Mouse (Mus musculus) limb, embryonic 14.5 days (tissue): ENCODE measurements around the gene Spag6. TPM values are rescaled to one million over a fixed set of nuclear protein-coding genes. Genes with fewer than 3 reads are reported as not detected.

ENCODE experiments used
- ATAC-seq: fragments of 200-750 bp; cut with Nextera tagmentation; 2 replicates; pipeline ENCODE4 v1.8.0; 2017; ENCODE audit warnings: low read depth, moderate number of reproducible peaks, moderate TSS enrichment; ENCODE audit not compliant: low FRiP score
- DNase-seq: peaks from one replicate; pipeline ENCODE4 v3.0.0-alpha.2; 2015; ENCODE audit warnings: low spot score
- H3K27ac ChIP-seq: fragments of 300-500 bp; sonication (generic); replicated peaks from 2 replicates; pipeline ENCODE4 v1.5.1; 2014; ENCODE audit warnings: low read depth, mild to moderate bottlenecking, low read length, moderate library complexity, mixed read lengths
- H3K27me3 ChIP-seq: fragments of 300-500 bp; sonication (generic); 2 replicates; pipeline ENCODE4 v1.6.1; 2014; ENCODE audit warnings: low read length, mixed read lengths; ENCODE audit not compliant: control insufficient read depth, insufficient read depth
- H3K36me3 ChIP-seq: fragments of 300-500 bp; sonication (generic); 2 replicates; pipeline ENCODE4 v1.6.1; 2014; ENCODE audit warnings: mild to moderate bottlenecking, low read length, moderate library complexity, mixed read lengths; ENCODE audit not compliant: control insufficient read depth, insufficient read depth
- H3K4me1 ChIP-seq: fragments of 300-500 bp; sonication (generic); 2 replicates; pipeline ENCODE4 v1.6.1; 2014; ENCODE audit warnings: antibody characterized with exemption, low read length, mixed read lengths; ENCODE audit not compliant: control insufficient read depth, insufficient read depth
- H3K4me2 ChIP-seq: fragments of 300-500 bp; sonication (generic); replicated peaks from 2 replicates; pipeline ENCODE4 v1.6.1; 2014; ENCODE audit warnings: low read depth, mild to moderate bottlenecking, low read length, moderate library complexity; ENCODE audit not compliant: severe bottlenecking
- H3K4me3 ChIP-seq: fragments of 300-500 bp; sonication (generic); replicated peaks from 2 replicates; pipeline ENCODE4 v1.5.1; 2014; ENCODE audit warnings: low read length
- H3K9ac ChIP-seq: fragments of 300-500 bp; sonication (generic); 2 replicates; pipeline ENCODE4 v1.6.1; 2014; ENCODE audit warnings: mild to moderate bottlenecking, low read depth, low read length, moderate library complexity; ENCODE audit not compliant: severe bottlenecking
- H3K9me3 ChIP-seq: fragments of 300-500 bp; sonication (generic); 2 replicates; pipeline ENCODE4 v1.6.1; 2016; ENCODE audit warnings: low read length; ENCODE audit not compliant: control insufficient read depth
- POLR2A ChIP-seq: fragments of 200-500 bp; IDR thresholded peaks from 2 replicates; pipeline ENCODE4 v1.8.0; 2012; ENCODE audit warnings: inconsistent platforms, mild to moderate bottlenecking, moderate library complexity, borderline replicate concordance; ENCODE audit not compliant: insufficient read depth, insufficient read length; ENCODE audit errors: extremely low read depth
- WGBS: fragments of 180-500 bp; shearing (Covaris S2); extraction: QIAGEN DNeasy Blood & Tissue Kit; methylation state at CpG from one replicate; pipeline ENCODE4 v1.1.7; 2014; 5-methylcytosine and 5-hydroxymethylcytosine counted together
- polyA plus RNA-seq, 2 experiments: library from polyadenylated mRNA; depleted of rRNA in 1 of 2; stranded (reverse) in 1 of 2; unstranded in 1 of 2; fragments of >200 nt; fragmentation: Nextera tagmentation in 1 of 2; extraction: Ambion mirVana in 1 of 2; gene quantifications; 2 replicates each; pipeline versions ENCODE4 v1.2.1 to v1.2.3; 2012 to 2014

Spag6 gene
- polyA plus RNA-seq, 2 experiments: 0.48 TPM; not detected in 1

DNA sequence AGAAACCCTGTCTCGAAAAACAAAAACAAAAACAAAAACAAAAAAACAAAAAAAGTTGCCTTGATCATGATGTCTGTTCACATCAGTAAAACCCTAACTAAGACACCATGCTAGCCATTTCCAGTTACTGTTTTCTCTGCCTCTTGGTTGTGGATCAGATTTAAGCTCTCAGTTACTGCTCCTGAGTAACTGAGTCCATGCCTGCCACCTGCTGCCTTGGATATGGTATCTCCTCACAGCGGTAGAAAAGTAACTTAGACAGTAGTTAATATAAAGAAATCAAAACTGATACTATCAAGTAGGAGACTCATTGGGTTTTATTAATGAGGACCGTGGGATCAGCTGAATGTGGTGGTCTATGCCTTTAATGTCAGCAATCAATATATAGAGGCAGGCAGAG is 20.5 kb downstream of the Spag6 start:
- no peak overlapping the region for H3K4me3 ChIP-seq
- H3K27ac ChIP-seq: no peak overlapping the region
- DNase-seq: no peak
- 72% methylated on average over 3 of the region's 3 CpGs for WGBS
- no peak overlapping the region for H3K4me2 ChIP-seq
- H3K9ac ChIP-seq: no peak overlapping the region
- TF ChIP-seq POLR2A: no peak
- no peak for ATAC-seq
- no peaks in the 10 kb centered on the region for H3K27me3 ChIP-seq
- no peaks in the 10 kb centered on the region for H3K4me1 ChIP-seq
- H3K9me3 ChIP-seq: no peaks in the 10 kb centered on the region
- no peaks in the 10 kb centered on the region for H3K36me3 ChIP-seq

DNA sequence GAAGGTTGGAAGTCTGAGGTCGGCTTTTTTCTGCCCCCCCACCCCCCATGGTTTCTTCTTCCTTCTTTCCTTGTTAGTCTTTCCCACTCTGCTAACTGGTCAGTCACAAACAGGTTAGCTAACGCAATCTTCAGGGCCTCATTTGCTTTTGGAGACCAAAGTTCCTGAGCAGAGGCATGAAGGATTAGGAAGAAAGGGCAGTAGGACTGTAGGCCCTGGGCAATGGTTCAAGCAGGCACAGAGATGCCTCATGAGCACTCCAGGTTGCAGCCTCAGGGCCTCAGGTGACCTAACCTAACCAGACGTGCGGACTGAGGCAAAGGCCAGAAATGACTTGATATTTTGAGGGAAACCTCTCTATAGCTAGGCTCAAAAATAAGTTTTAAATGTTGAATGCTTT is 24.7 kb downstream of the Spag6 start:
- Histone ChIP-seq H3K36me3 (no peaks in the 10 kb centered on the region), H3K27me3 (no peaks in the 10 kb centered on the region), H3K4me1 (no peaks in the 10 kb centered on the region), H3K4me3 (no peak overlapping the region), H3K9ac (no peak overlapping the region), H3K4me2 (no peak overlapping the region), H3K27ac (no peak overlapping the region), H3K9me3 (no peaks in the 10 kb centered on the region)
- no peak for ATAC-seq
- DNase-seq: no peak
- no peak for TF ChIP-seq POLR2A
- 77% methylated on average over 4 of the region's 4 CpGs for WGBS

- H3K9me3 ChIP-seq: no peaks in the 10 kb centered on the region
- H3K4me1 ChIP-seq: no peaks in the 10 kb centered on the region
- H3K27ac ChIP-seq: no peak overlapping the region
- H3K36me3 ChIP-seq: no peaks in the 10 kb centered on the region
- DNase-seq (no peak), ATAC-seq (no peak)
- H3K9ac ChIP-seq: no peak overlapping the region
- H3K4me2 ChIP-seq: no peak overlapping the region
- 52% methylated on average over 3 of the region's 3 CpGs for WGBS
- no peaks in the 10 kb centered on the region for H3K27me3 ChIP-seq
- no peak overlapping the region for H3K4me3 ChIP-seq
- TF ChIP-seq POLR2A: no peak
These were observed 28.5 kb downstream of the Spag6 start for GRCm38 (mm10) chr2:18722208-18722830.

- no peak overlapping the region for H3K4me3 ChIP-seq
- no peaks in the 10 kb centered on the region for H3K4me1 ChIP-seq
- no peaks in the 10 kb centered on the region for H3K27me3 ChIP-seq
- DNase-seq (no peak), ATAC-seq (no peak)
- no peak overlapping the region for H3K9ac ChIP-seq
- no peak for TF ChIP-seq POLR2A
- WGBS: 82% methylated on average over 1 of the region's 1 CpGs
- H3K9me3 ChIP-seq: no peaks in the 10 kb centered on the region
- no peaks in the 10 kb centered on the region for H3K36me3 ChIP-seq
- H3K27ac ChIP-seq: no peak overlapping the region
- H3K4me2 ChIP-seq: no peak overlapping the region
These were observed 30.6 kb downstream of the Spag6 start for GRCm38 (mm10) chr2:18724462-18724861.

DNA sequence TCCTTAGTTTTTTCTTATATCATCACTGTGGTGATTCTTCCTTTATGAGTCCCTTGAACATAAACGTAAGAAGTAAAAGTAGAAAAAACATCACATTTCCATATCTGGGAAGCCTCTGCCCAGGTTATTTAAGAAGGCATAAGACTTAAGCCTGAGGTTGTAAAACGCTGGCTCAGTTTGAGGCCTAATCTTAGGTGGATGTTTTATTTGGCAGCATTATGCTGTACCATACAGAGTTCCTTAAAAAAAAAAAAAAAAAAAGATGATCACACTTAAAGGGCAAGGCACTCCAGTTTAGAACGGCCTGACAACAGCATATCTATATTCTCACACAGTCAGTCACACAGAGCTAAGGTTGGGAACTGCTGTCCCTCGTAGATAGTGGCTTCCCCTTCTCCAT is 32.0 kb downstream of the Spag6 start:
- no peak overlapping the region for H3K9ac ChIP-seq
- H3K9me3 ChIP-seq: no peaks in the 10 kb centered on the region
- no peak for TF ChIP-seq POLR2A
- no peak overlapping the region for H3K4me2 ChIP-seq
- 65% methylated on average over 4 of the region's 4 CpGs for whole genome bisulfite sequencing
- no peaks in the 10 kb centered on the region for H3K4me1 ChIP-seq
- no peaks in the 10 kb centered on the region for H3K36me3 ChIP-seq
- no peaks in the 10 kb centered on the region for H3K27me3 ChIP-seq
- peak; percentile 24 for DNase-seq
- no peak overlapping the region for H3K4me3 ChIP-seq
- no peak for ATAC-seq
- H3K27ac ChIP-seq: no peak overlapping the region

- Histone ChIP-seq H3K9me3 (no peaks in the 10 kb centered on the region), H3K27ac (no peak overlapping the region)
- no peak for ATAC-seq
These were observed 37.9 kb downstream of the Spag6 start for GRCm38 (mm10) chr2:18731718-18732117.

More at GRCm38 (mm10) chr2:18731718-18732117, 37.9 kb downstream of the Spag6 start:
- DNase-seq: no peak
- H3K36me3 ChIP-seq: no peaks in the 10 kb centered on the region
- H3K4me2 ChIP-seq: no peak overlapping the region
- 32% methylated on average over 9 of the region's 9 CpGs for WGBS
- no peak overlapping the region for H3K9ac ChIP-seq
- TF ChIP-seq POLR2A: no peak
- no peaks in the 10 kb centered on the region for H3K27me3 ChIP-seq
- H3K4me1 ChIP-seq: no peaks in the 10 kb centered on the region
- H3K4me3 ChIP-seq: no peak overlapping the region
